In genomic region chr1:57789831-57790230, GRCm38 (mm10) we compare ENCODE assay signal across 26 mouse cellular contexts. TPM values are rescaled to one million over a fixed set of nuclear protein-coding genes. Genes with fewer than 3 reads are reported as not detected.
DNase-seq lines count a peak whose midpoint lies in the region; ATAC-seq and TF ChIP-seq lines count a peak whose summit lies in the region.
"Had no signal": no experiment of that assay in that cellular context is flagged by ENCODE, and none has a peak within 500 bp of the region (broad histone marks: within the 10 kb centered on the region; RNA-seq: fewer than 3 reads in every experiment).

No protein-coding gene starts in this region.

- H3K4me1 ChIP-seq in forebrain, postnatal 0 days (ENCODE audit: insufficient read depth) = no peaks in the 10 kb centered on the region
- H3K4me1 ChIP-seq in forebrain, embryonic 11.5 days (replicated peaks; ENCODE audit: control insufficient read depth, insufficient read depth, low read length) = no peaks in the 10 kb centered on the region
- no peaks in the 10 kb centered on the region for H3K4me1 ChIP-seq in hindbrain, postnatal 0 days (ENCODE audit: insufficient read depth, low read length)
- H3K4me1 ChIP-seq in hindbrain, embryonic 11.5 days (replicated peaks; ENCODE audit: control insufficient read depth, insufficient read depth, low read length) = no peaks in the 10 kb centered on the region
- H3K4me1 ChIP-seq in limb, embryonic 14.5 days (ENCODE audit: control insufficient read depth, insufficient read depth, low read length) = peaks cover 19% of the 10 kb centered on the region; the same call in 1 of the 2 replicates
- H3K4me1 ChIP-seq in limb, embryonic 10.5 days = no peaks in the 10 kb centered on the region
- H3K4me1 ChIP-seq: embryonic facial prominence, embryonic 15.5 days; heart, embryonic 10.5 days had no signal

- 49% methylated on average over 5 of the region's 5 CpGs for WGBS in forebrain, postnatal 0 days
- WGBS in forebrain, embryonic 11.5 days = 81% methylated on average over 5 of the region's 5 CpGs
- WGBS in hindbrain, postnatal 0 days = 59% methylated on average over 5 of the region's 5 CpGs
- WGBS in hindbrain, embryonic 11.5 days = 84% methylated on average over 5 of the region's 5 CpGs
- 84% methylated on average over 5 of the region's 5 CpGs for WGBS in limb, embryonic 14.5 days
- 88% methylated on average over 5 of the region's 5 CpGs for WGBS in limb, embryonic 10.5 days

- no peak overlapping the region for H3K4me2 ChIP-seq in forebrain, postnatal 0 days (ENCODE audit: low read depth)
- H3K4me2 ChIP-seq in forebrain, embryonic 11.5 days (ENCODE audit: low read depth, low read length, severe bottlenecking) = no peak overlapping the region
- 0 out of 2 replicates have a peak overlapping the region, but pooled peaks have one; percentile 6 for H3K4me2 ChIP-seq in hindbrain, postnatal 0 days (ENCODE audit: low read depth, low read length)
- no peak overlapping the region for H3K4me2 ChIP-seq in hindbrain, embryonic 11.5 days (replicated peaks; ENCODE audit: low read depth, low read length)
- no peak overlapping the region for H3K4me2 ChIP-seq in limb, embryonic 14.5 days (replicated peaks; ENCODE audit: low read depth, low read length, severe bottlenecking)
- H3K4me2 ChIP-seq: embryonic facial prominence, embryonic 15.5 days; forebrain, embryonic 12.5 days had no signal

- no peak for TF ChIP-seq POLR2A in limb, embryonic 14.5 days (IDR thresholded peaks at IDR 0.05; ENCODE audit: borderline replicate concordance, extremely low read depth, insufficient read depth, insufficient read length)
- no peak for TF ChIP-seq POLR2A in brain, embryonic 14.5 days (IDR thresholded peaks at IDR 0.05; ENCODE audit: borderline replicate concordance, extremely low read depth, insufficient read depth, insufficient read length, poor library complexity, severe bottlenecking)

- ATAC-seq in forebrain, postnatal 0 days = peak; percentile 36
- no peak for ATAC-seq in forebrain, embryonic 11.5 days (replicated peaks; ENCODE audit: low FRiP score)
- 0 out of 2 replicates have a peak, but pooled peaks have one; percentile 29 for ATAC-seq in hindbrain, postnatal 0 days
- no peak for ATAC-seq in hindbrain, embryonic 11.5 days (ENCODE audit: low FRiP score)
- ATAC-seq in limb, embryonic 14.5 days (ENCODE audit: low FRiP score, low read depth) = no peak
- ATAC-seq: CD4-positive, CD25-positive, alpha-beta regulatory T cell, adult 4 months; forebrain, embryonic 16.5 days; intestine, postnatal 0 days had no signal

- DNase-seq in forebrain, postnatal 0 days = no peak
- DNase-seq in forebrain, embryonic 11.5 days (ENCODE audit: low spot score) = no peak
- DNase-seq in hindbrain, postnatal 0 days (ENCODE audit: low spot score) = peak; percentile 26
- no peak for DNase-seq in hindbrain, embryonic 11.5 days (ENCODE audit: low spot score)
- DNase-seq in limb, embryonic 14.5 days (ENCODE audit: low spot score) = no peak
- no peak for DNase-seq in limb, embryonic 10.5 days (ENCODE audit: low spot score)
- peak; percentile 20 for DNase-seq in brain, embryonic 14.5 days (ENCODE audit: low read depth)
- DNase-seq in cerebellum, postnatal 10 days = no peak
- DNase-seq: adrenal gland, postnatal 10 days; B cell, adult 2 months; cerebellum, adult 18-20 months; cerebellum, postnatal 14 days; embryo, embryonic 11 days; gastrocnemius, postnatal 10 days; heart, adult 18-20 months; heart, postnatal 10 days; heart, postnatal 4 days had no signal

- H3K9me3 ChIP-seq in forebrain, postnatal 0 days (ENCODE audit: low read length) = no peaks in the 10 kb centered on the region
- no peaks in the 10 kb centered on the region for H3K9me3 ChIP-seq in forebrain, embryonic 11.5 days (ENCODE audit: control insufficient read depth, low read length)
- H3K9me3 ChIP-seq in hindbrain, postnatal 0 days (ENCODE audit: low read length) = no peaks in the 10 kb centered on the region
- H3K9me3 ChIP-seq in hindbrain, embryonic 11.5 days (ENCODE audit: control insufficient read depth, low read length) = no peaks in the 10 kb centered on the region
- no peaks in the 10 kb centered on the region for H3K9me3 ChIP-seq in limb, embryonic 14.5 days (ENCODE audit: control insufficient read depth, low read length)
- H3K9me3 ChIP-seq in limb, embryonic 10.5 days (replicated peaks) = no peaks in the 10 kb centered on the region
- H3K9me3 ChIP-seq: embryonic facial prominence, embryonic 15.5 days; forebrain, embryonic 12.5 days; G1E; heart, embryonic 10.5 days had no signal

- H3K9ac ChIP-seq in forebrain, postnatal 0 days = no peak overlapping the region
- no peak overlapping the region for H3K9ac ChIP-seq in forebrain, embryonic 11.5 days (ENCODE audit: low read length)
- no peak overlapping the region for H3K9ac ChIP-seq in hindbrain, postnatal 0 days (replicated peaks; ENCODE audit: low read length)
- no peak overlapping the region for H3K9ac ChIP-seq in hindbrain, embryonic 11.5 days (ENCODE audit: low read depth, low read length)
- no peak overlapping the region for H3K9ac ChIP-seq in limb, embryonic 14.5 days (ENCODE audit: low read depth, low read length, severe bottlenecking)
- H3K9ac ChIP-seq: embryonic facial prominence, embryonic 15.5 days; forebrain, embryonic 12.5 days had no signal

- H3K4me3 ChIP-seq in forebrain, postnatal 0 days (ENCODE audit: low read depth, low read length) = no peak overlapping the region
- H3K4me3 ChIP-seq in forebrain, embryonic 11.5 days (ENCODE audit: low read depth, low read length) = no peak overlapping the region
- H3K4me3 ChIP-seq in hindbrain, postnatal 0 days (ENCODE audit: low read length) = no peak overlapping the region
- H3K4me3 ChIP-seq in hindbrain, embryonic 11.5 days (ENCODE audit: low read depth, low read length) = no peak overlapping the region
- H3K4me3 ChIP-seq in limb, embryonic 14.5 days (replicated peaks; ENCODE audit: low read length) = no peak overlapping the region
- H3K4me3 ChIP-seq in limb, embryonic 10.5 days = no peak overlapping the region
- H3K4me3 ChIP-seq: embryonic facial prominence, embryonic 15.5 days; erythroblast, embryonic 14.5 days; forebrain, embryonic 12.5 days; heart, embryonic 10.5 days had no signal

- H3K36me3 ChIP-seq in forebrain, postnatal 0 days (ENCODE audit: insufficient read depth) = no peaks in the 10 kb centered on the region
- no peaks in the 10 kb centered on the region for H3K36me3 ChIP-seq in forebrain, embryonic 11.5 days (ENCODE audit: control insufficient read depth, insufficient read depth, low read length)
- no peaks in the 10 kb centered on the region for H3K36me3 ChIP-seq in hindbrain, postnatal 0 days (ENCODE audit: insufficient read depth, low read length)
- no peaks in the 10 kb centered on the region for H3K36me3 ChIP-seq in hindbrain, embryonic 11.5 days (ENCODE audit: control insufficient read depth, insufficient read depth, low read length)
- no peaks in the 10 kb centered on the region; the same call in 1 of the 2 replicates for H3K36me3 ChIP-seq in limb, embryonic 14.5 days (ENCODE audit: control insufficient read depth, insufficient read depth, low read length)
- H3K36me3 ChIP-seq in limb, embryonic 10.5 days = no peaks in the 10 kb centered on the region
- H3K36me3 ChIP-seq: embryonic facial prominence, embryonic 15.5 days; forebrain, embryonic 12.5 days; G1E; heart, embryonic 10.5 days had no signal

- TF ChIP-seq CTCF in forebrain, postnatal 0 days (IDR thresholded peaks at IDR 0.05; ENCODE audit: low read depth) = no peak
- no peak for TF ChIP-seq CTCF in hindbrain, postnatal 0 days (IDR thresholded peaks at IDR 0.05; ENCODE audit: low read depth)
- TF ChIP-seq CTCF in brain, embryonic 14.5 days (IDR thresholded peaks at IDR 0.05; ENCODE audit: borderline replicate concordance, extremely low read depth, insufficient read depth, insufficient read length) = no peak

- H3K27ac ChIP-seq in forebrain, postnatal 0 days (ENCODE audit: low read depth, low read length) = no peak overlapping the region
- no peak overlapping the region for H3K27ac ChIP-seq in forebrain, embryonic 11.5 days (ENCODE audit: low read depth, low read length)
- H3K27ac ChIP-seq in hindbrain, postnatal 0 days = no peak overlapping the region
- no peak overlapping the region for H3K27ac ChIP-seq in hindbrain, embryonic 11.5 days (ENCODE audit: low read depth, low read length)
- 0 out of 2 replicates have a peak overlapping the region, but pooled peaks have one; percentile 7 for H3K27ac ChIP-seq in limb, embryonic 14.5 days (replicated peaks; ENCODE audit: low read depth, low read length)
- H3K27ac ChIP-seq in limb, embryonic 10.5 days = no peak overlapping the region
- H3K27ac ChIP-seq: embryonic facial prominence, embryonic 15.5 days; forebrain, embryonic 12.5 days; heart, embryonic 10.5 days had no signal

- H3K27me3 ChIP-seq in forebrain, postnatal 0 days (ENCODE audit: insufficient read depth, low read length) = no peaks in the 10 kb centered on the region
- no peaks in the 10 kb centered on the region for H3K27me3 ChIP-seq in forebrain, embryonic 11.5 days (ENCODE audit: control insufficient read depth, insufficient read depth, low read length)
- no peaks in the 10 kb centered on the region for H3K27me3 ChIP-seq in hindbrain, postnatal 0 days (ENCODE audit: insufficient read depth, low read length)
- H3K27me3 ChIP-seq in hindbrain, embryonic 11.5 days (ENCODE audit: control insufficient read depth, insufficient read depth, low read length) = no peaks in the 10 kb centered on the region
- H3K27me3 ChIP-seq in limb, embryonic 14.5 days (ENCODE audit: control insufficient read depth, insufficient read depth, low read length) = no peaks in the 10 kb centered on the region
- H3K27me3 ChIP-seq in limb, embryonic 10.5 days (ENCODE audit: low read depth, poor library complexity, severe bottlenecking) = no peaks in the 10 kb centered on the region
- H3K27me3 ChIP-seq: embryonic facial prominence, embryonic 15.5 days; forebrain, embryonic 12.5 days had no signal

RNA-seq across cellular contexts. Expression of gene Spats2l, which starts 15.9 kb away (rescaled TPM):
- 26.7 and 35.8 TPM in 2 replicates for total RNA-seq in forebrain, postnatal 0 days (2014; rRNA removed)
- polyA plus RNA-seq in forebrain, postnatal 0 days (2015; fragmentation: Nextera tagmentation; extraction: Ambion mirVana) = 40.0 and 52.3 TPM in 2 replicates
- polyA plus RNA-seq in forebrain, embryonic 11.5 days (2014; fragmentation: Nextera tagmentation; extraction: Ambion mirVana) = 37.3 and 37.5 TPM in 2 replicates
- total RNA-seq in hindbrain, postnatal 0 days (2014; rRNA removed) = 25.0 and 28.3 TPM in 2 replicates
- 67.2 and 69.2 TPM in 2 replicates for polyA plus RNA-seq in hindbrain, postnatal 0 days (2015; fragmentation: Nextera tagmentation; extraction: Ambion mirVana)
- 33.6 and 55.2 TPM in 2 replicates for polyA plus RNA-seq in hindbrain, embryonic 11.5 days (2014; fragmentation: Nextera tagmentation; extraction: Ambion mirVana)
- polyA plus RNA-seq in limb, embryonic 14.5 days (2012; rRNA removed) = 59.4 and 81.4 TPM in 2 replicates
- 202 and 222 TPM in 2 replicates for polyA plus RNA-seq in limb, embryonic 14.5 days (2014; fragmentation: Nextera tagmentation; extraction: Ambion mirVana)
- 18.4 and 29.3 TPM in 2 replicates for polyA plus RNA-seq in limb, embryonic 10.5 days (2016; fragmentation: Nextera tagmentation; extraction: Ambion mirVana)
- 21.5 and 33.5 TPM in 2 replicates for polyA plus RNA-seq in brain, embryonic 14.5 days (2012; rRNA removed)
- total RNA-seq: common myeloid progenitor, adult 5-6 weeks had no signal
- polyA plus RNA-seq: erythroblast, embryonic 14.5 days; G1E had no signal

Comparison
In these comparisons a context has a peak if more than half of its experiments do, and no peak if none do; other contexts are left out.
1. ATAC-seq: peak in forebrain, postnatal 0 days (single experiment) and hindbrain, postnatal 0 days (single experiment); none in forebrain, embryonic 11.5 days (single experiment), hindbrain, embryonic 11.5 days (single experiment) and limb, embryonic 14.5 days (single experiment).
2. DNase-seq: peak in hindbrain, postnatal 0 days (single experiment) and brain, embryonic 14.5 days (single experiment); none in forebrain, postnatal 0 days (single experiment), forebrain, embryonic 11.5 days (single experiment), hindbrain, embryonic 11.5 days (single experiment), limb, embryonic 14.5 days (single experiment), limb, embryonic 10.5 days (single experiment) and cerebellum, postnatal 10 days (0 of 2).